Comparison of ENCODE assay signal across 10 mouse cellular contexts in the genomic region with DNA sequence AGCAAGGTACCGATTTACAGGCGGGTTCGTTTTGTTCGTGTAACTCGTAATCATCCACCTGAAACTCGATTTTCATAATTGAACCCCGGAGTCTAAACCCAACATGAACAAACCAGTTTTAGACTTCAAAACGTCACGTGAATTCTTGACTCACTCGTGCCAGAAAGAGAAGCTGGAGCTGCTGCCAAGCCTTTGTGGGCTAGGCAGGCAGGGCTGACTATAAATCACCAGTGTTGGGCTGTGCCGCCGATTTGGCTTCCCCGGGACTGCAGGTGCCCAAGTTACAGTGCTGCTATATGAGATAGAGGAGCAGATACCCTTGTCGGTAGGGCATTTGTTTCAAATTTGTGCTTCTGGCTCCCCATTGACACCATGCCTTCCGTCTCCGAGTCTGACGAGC. TPM values are rescaled to one million over a fixed set of nuclear protein-coding genes. Genes with fewer than 3 reads are reported as not detected.
A peak's percentile ranks its signal among the peaks of the same experiment; 100 is the strongest.
DNase-seq lines count a peak whose midpoint lies in the region; ATAC-seq and TF ChIP-seq lines count a peak whose summit lies in the region.
"Had no signal": no experiment of that assay in that cellular context is flagged by ENCODE, and none has a peak within 500 bp of the region (broad histone marks: within the 10 kb centered on the region; RNA-seq: fewer than 3 reads in every experiment).

A gene (plus strand): TSS at position 195 of the 400 bp plus-strand sequence.

- no peaks in the 10 kb centered on the region for H3K9me3 ChIP-seq in lung, postnatal 0 days (ENCODE audit: low read length)

- H3K9ac ChIP-seq in lung, postnatal 0 days (replicated peaks; ENCODE audit: low read depth): no peak within 1 kb of the TSS
- H3K9ac ChIP-seq: heart, embryonic 13.5 days had no signal

- no peak within 1 kb of the TSS for H3K4me2 ChIP-seq in myocyte (ENCODE audit: low read depth)
- no peak within 1 kb of the TSS for H3K4me2 ChIP-seq in lung, postnatal 0 days (replicated peaks; ENCODE audit: low read depth, low read length)
- H3K4me2 ChIP-seq: heart, embryonic 13.5 days had no signal

- DNase-seq in adipocyte (ENCODE audit: low spot score): peak; percentile 11
- DNase-seq in adrenal gland, postnatal 14 days: peak; percentile 80
- peak; percentile 49 to 55 for DNase-seq in kidney, postnatal 36 days
- no peak for DNase-seq in lung, postnatal 0 days (ENCODE audit: low spot score)
- no peak for DNase-seq in embryo, embryonic 9.5 days (ENCODE audit: extremely low spot score)
- DNase-seq in testis, postnatal 10 days (ENCODE audit: low spot score): no peak
- DNase-seq in cerebellum, adult 11 months: no peak

- 74% methylated on average over 17 of the region's 17 CpGs for WGBS in lung, postnatal 0 days

- H3K27ac ChIP-seq in lung, postnatal 0 days (ENCODE audit: low read length): no peak within 1 kb of the TSS
- H3K27ac ChIP-seq: heart, embryonic 13.5 days; macrophage had no signal

- H3ac ChIP-seq in myocyte (ENCODE audit: control insufficient read depth, insufficient read length): no peak within 1 kb of the TSS

- no peaks in the 10 kb centered on the region for H3K4me1 ChIP-seq in lung, postnatal 0 days (ENCODE audit: insufficient read depth, low read depth, low read length)

- no peak within 1 kb of the TSS for H3K4me3 ChIP-seq in myocyte
- no peak within 1 kb of the TSS for H3K4me3 ChIP-seq in lung, postnatal 0 days (ENCODE audit: low read depth, low read length)
- H3K4me3 ChIP-seq: heart, embryonic 13.5 days had no signal

- TF ChIP-seq POLR2A in myocyte (IDR thresholded peaks at IDR 0.05; ENCODE audit: insufficient read length, low read depth): no peak

- H3K27me3 ChIP-seq in myocyte (ENCODE audit: control insufficient read depth, insufficient read depth, insufficient read length): no peaks in the 10 kb centered on the region
- no peaks in the 10 kb centered on the region for H3K27me3 ChIP-seq in lung, postnatal 0 days (replicated peaks; ENCODE audit: insufficient read depth, low read length)

- no peak for TF ChIP-seq EP300 in lung, postnatal 0 days (IDR thresholded peaks at IDR 0.05)

- no peak for TF ChIP-seq CTCF in lung, postnatal 0 days (IDR thresholded peaks at IDR 0.05)

- no peaks in the 10 kb centered on the region for H3K79me2 ChIP-seq in myocyte (ENCODE audit: control insufficient read depth, insufficient read depth)

- ATAC-seq in lung, postnatal 0 days: no peak

- H3K36me3 ChIP-seq in myocyte (ENCODE audit: control insufficient read depth, insufficient read depth): no peaks in the 10 kb centered on the region
- H3K36me3 ChIP-seq in lung, postnatal 0 days (ENCODE audit: insufficient read depth, low read length): no peaks in the 10 kb centered on the region
- H3K36me3 ChIP-seq: heart, embryonic 13.5 days had no signal

TF ChIP-seq in myocyte, 11 proteins besides CTCF, POLR2A, EP300 and RAD21:
- peak; percentile 15 for TF ChIP-seq USF1 (IDR thresholded peaks at IDR 0.05; ENCODE audit: low read depth)
- no peak for TF ChIP-seq SRF (IDR thresholded peaks at IDR 0.05; ENCODE audit: control insufficient read depth, insufficient read length, low read depth)

RNA-seq across cellular contexts. Expression of the gene that starts here (rescaled TPM):
- total RNA-seq in adrenal gland, postnatal 14 days (2021): 0.07 and 0.08 TPM in 2 replicates
- polyA plus RNA-seq in myocyte (2012; fragmentation: generic; extraction: Trizol): not detected
- 0.04 TPM in 1 of 2 replicates, not detected in the other for polyA plus RNA-seq in lung, postnatal 0 days (2015; fragmentation: Nextera tagmentation; extraction: Ambion mirVana)
- polyA plus RNA-seq: macrophage had no signal

Comparison
In these comparisons a context has a peak if more than half of its experiments do, and no peak if none do; other contexts are left out.
1. Peak in DNase-seq in adrenal gland, postnatal 14 days; RNA of the gene not detected or under 1 TPM.
2. DNase-seq: peak in adipocyte (single experiment) and kidney, postnatal 36 days (2 of 2); none in lung, postnatal 0 days (single experiment), embryo, embryonic 9.5 days (single experiment), testis, postnatal 10 days (single experiment) and cerebellum, adult 11 months (single experiment).